Mouse (Mus musculus): Measurements from ENCODE around the gene Hist1h2bg. TPM values are rescaled to one million over a fixed set of nuclear protein-coding genes. Genes with fewer than 3 reads are reported as not detected.
"Not testable (repeated sequence)": the region's sequence is repeated elsewhere in the genome, so short reads cannot be mapped to it uniquely, and the experiment has no call there.

Hist1h2bg gene
- polyA plus RNA-seq, 1 experiment from 2014 or later, result 3.7 TPM

- Histone ChIP-seq H3K9ac (ENCODE audit: low read length) (peak within 1 kb of the TSS; percentile 78), H3K4me1 (ENCODE audit: control insufficient read depth in 2 of 2, insufficient read depth in 2 of 2, low read length in 2 of 2) (peaks cover 5 to 30% of the 10 kb centered on the region in 2 experiments), H3K4me2 (ENCODE audit: low read length) (peak within 1 kb of the TSS; percentile 71), H3K27ac (replicated peaks in 1 of 2; ENCODE audit: control insufficient read depth in 1 of 2, insufficient read depth in 1 of 2, low read depth in 2 of 2, low read length in 2 of 2) (peak within 1 kb of the TSS; percentile 68 to 95), H3K4me3 (ENCODE audit: control insufficient read depth in 1 of 2, insufficient read depth in 1 of 2, low read depth in 1 of 2, low read length in 2 of 2) (peak within 1 kb of the TSS; percentile 48 to 51)
- ATAC-seq (ENCODE audit: insufficient number of reproducible peaks, insufficient read depth, low FRiP score, low read depth), result peak; percentile 85
- H3K36me3 ChIP-seq (ENCODE audit: control insufficient read depth, insufficient read depth, low read length); H3K27me3 ChIP-seq (ENCODE audit: control insufficient read depth, insufficient read depth, low read length); H3K9me3 ChIP-seq (ENCODE audit: control insufficient read depth, low read length): not testable (repeated sequence)
- under 1% methylated on average over 37 of the region's 62 CpGs for WGBS
Observed at GRCm38 (mm10) chr13:23535137-23536075, 35.8 kb upstream of the Hist1h2bg start, which contains the start of gene Hist1h3g. Hist1h3g (plus strand) TSS chr13:23535422.

- Histone ChIP-seq H3K4me2 (ENCODE audit: low read length) (peak overlapping the region; percentile 71), H3K4me1 (ENCODE audit: control insufficient read depth in 2 of 2, insufficient read depth in 2 of 2, low read length in 2 of 2) (peaks cover 5 to 30% of the 10 kb centered on the region in 2 experiments), H3K27me3 (ENCODE audit: control insufficient read depth, insufficient read depth, low read length) (no peaks in the 10 kb centered on the region), H3K4me3 (ENCODE audit: control insufficient read depth in 1 of 2, insufficient read depth in 1 of 2, low read depth in 1 of 2, low read length in 2 of 2) (peak overlapping the region; percentile 8 to 48; a peak in 3 of 4 replicates), H3K9ac (ENCODE audit: low read length) (peak overlapping the region; percentile 78), H3K36me3 (ENCODE audit: control insufficient read depth, insufficient read depth, low read length) (no peaks in the 10 kb centered on the region), H3K27ac (replicated peaks in 1 of 2; ENCODE audit: control insufficient read depth in 1 of 2, insufficient read depth in 1 of 2, low read depth in 2 of 2, low read length in 2 of 2) (peak overlapping the region in 1 of 2 experiments; percentile 77; a peak in 1 of 4 replicates), H3K9me3 (ENCODE audit: control insufficient read depth, low read length) (no peaks in the 10 kb centered on the region)
- 23% methylated on average over 7 of the region's 7 CpGs for WGBS
- ATAC-seq (ENCODE audit: insufficient number of reproducible peaks, insufficient read depth, low FRiP score, low read depth), result no peak
Observed at GRCm38 (mm10) chr13:23536076-23536822, 34.9 kb upstream of the Hist1h2bg start.

- no peak for ATAC-seq (ENCODE audit: insufficient number of reproducible peaks, insufficient read depth, low FRiP score, low read depth)
- no peak overlapping the region for H3K27ac ChIP-seq (replicated peaks in 1 of 2; ENCODE audit: control insufficient read depth in 1 of 2, insufficient read depth in 1 of 2, low read depth in 2 of 2, low read length in 2 of 2)
- H3K36me3 ChIP-seq (ENCODE audit: control insufficient read depth, insufficient read depth, low read length), result no peaks in the 10 kb centered on the region
- 80% methylated on average over 3 of the region's 3 CpGs for WGBS
- H3K9ac ChIP-seq (ENCODE audit: low read length), result peak overlapping the region; percentile 78; the same call in 1 of the 2 replicates
- H3K9me3 ChIP-seq (ENCODE audit: control insufficient read depth, low read length), result no peaks in the 10 kb centered on the region
- H3K27me3 ChIP-seq (ENCODE audit: control insufficient read depth, insufficient read depth, low read length), result no peaks in the 10 kb centered on the region
- peak overlapping the region; percentile 71 for H3K4me2 ChIP-seq (ENCODE audit: low read length)
- H3K4me3 ChIP-seq (ENCODE audit: control insufficient read depth in 1 of 2, insufficient read depth in 1 of 2, low read depth in 1 of 2, low read length in 2 of 2), result peak overlapping the region in 1 of 2 experiments; percentile 48; a peak in 2 of 4 replicates
- peaks cover 5 to 28% of the 10 kb centered on the region in 2 experiments for H3K4me1 ChIP-seq (ENCODE audit: control insufficient read depth in 2 of 2, insufficient read depth in 2 of 2, low read length in 2 of 2)
Observed at GRCm38 (mm10) chr13:23537006-23537710, 34.0 kb upstream of the Hist1h2bg start.

GRCm38 (mm10) chr13:23538249-23538648, 32.9 kb upstream of the Hist1h2bg start:
- Histone ChIP-seq H3K36me3 (ENCODE audit: control insufficient read depth, insufficient read depth, low read length) (no peaks in the 10 kb centered on the region), H3K9me3 (ENCODE audit: control insufficient read depth, low read length) (no peaks in the 10 kb centered on the region), H3K9ac (ENCODE audit: low read length) (no peak overlapping the region), H3K4me1 (ENCODE audit: control insufficient read depth in 2 of 2, insufficient read depth in 2 of 2, low read length in 2 of 2) (peaks cover 0 to 20% of the 10 kb centered on the region in 2 experiments; a peak in 3 of 4 replicates), H3K27ac (replicated peaks in 1 of 2; ENCODE audit: control insufficient read depth in 1 of 2, insufficient read depth in 1 of 2, low read depth in 2 of 2, low read length in 2 of 2) (no peak overlapping the region), H3K4me2 (ENCODE audit: low read length) (no peak overlapping the region), H3K4me3 (ENCODE audit: control insufficient read depth in 1 of 2, insufficient read depth in 1 of 2, low read depth in 1 of 2, low read length in 2 of 2) (no peak overlapping the region), H3K27me3 (ENCODE audit: control insufficient read depth, insufficient read depth, low read length) (no peaks in the 10 kb centered on the region)
- ATAC-seq (ENCODE audit: insufficient number of reproducible peaks, insufficient read depth, low FRiP score, low read depth), result no peak
- WGBS, result 87% methylated on average over 5 of the region's 5 CpGs

- H3K4me1 ChIP-seq (ENCODE audit: control insufficient read depth in 2 of 2, insufficient read depth in 2 of 2, low read length in 2 of 2), result peaks cover 0 to 13% of the 10 kb centered on the region in 2 experiments; a peak in 2 of 4 replicates
- H3K27ac ChIP-seq (replicated peaks in 1 of 2; ENCODE audit: control insufficient read depth in 1 of 2, insufficient read depth in 1 of 2, low read depth in 2 of 2, low read length in 2 of 2); H3K36me3 ChIP-seq (ENCODE audit: control insufficient read depth, insufficient read depth, low read length); H3K4me3 ChIP-seq (ENCODE audit: control insufficient read depth in 1 of 2, insufficient read depth in 1 of 2, low read depth in 1 of 2, low read length in 2 of 2); H3K4me2 ChIP-seq (ENCODE audit: low read length); H3K27me3 ChIP-seq (ENCODE audit: control insufficient read depth, insufficient read depth, low read length); H3K9me3 ChIP-seq (ENCODE audit: control insufficient read depth, low read length); ATAC-seq (ENCODE audit: insufficient number of reproducible peaks, insufficient read depth, low FRiP score, low read depth); H3K9ac ChIP-seq (ENCODE audit: low read length): not testable (repeated sequence)
- WGBS, result 60% methylated on average over 1 of the region's 1 CpGs
Observed at GRCm38 (mm10) chr13:23539821-23540220, 31.4 kb upstream of the Hist1h2bg start.

GRCm38 (mm10) chr13:23541497-23541896, 29.7 kb upstream of the Hist1h2bg start:
- WGBS, result 93% methylated on average over 3 of the region's 3 CpGs
- H3K27me3 ChIP-seq (ENCODE audit: control insufficient read depth, insufficient read depth, low read length), result no peaks in the 10 kb centered on the region
- peak overlapping the region; percentile 81 for H3K4me2 ChIP-seq (ENCODE audit: low read length)
- no peaks in the 10 kb centered on the region for H3K9me3 ChIP-seq (ENCODE audit: control insufficient read depth, low read length)
- H3K4me3 ChIP-seq (ENCODE audit: control insufficient read depth in 1 of 2, insufficient read depth in 1 of 2, low read depth in 1 of 2, low read length in 2 of 2), result no peak overlapping the region
- H3K9ac ChIP-seq (ENCODE audit: low read length), result no peak overlapping the region
- H3K27ac ChIP-seq (replicated peaks in 1 of 2; ENCODE audit: control insufficient read depth in 1 of 2, insufficient read depth in 1 of 2, low read depth in 2 of 2, low read length in 2 of 2), result no peak overlapping the region
- H3K36me3 ChIP-seq (ENCODE audit: control insufficient read depth, insufficient read depth, low read length), result no peaks in the 10 kb centered on the region
- H3K4me1 ChIP-seq (ENCODE audit: control insufficient read depth in 2 of 2, insufficient read depth in 2 of 2, low read length in 2 of 2), result peaks cover 0 to 7% of the 10 kb centered on the region in 2 experiments; a peak in 2 of 4 replicates
- ATAC-seq (ENCODE audit: insufficient number of reproducible peaks, insufficient read depth, low FRiP score, low read depth), result no peak

Data from heart, embryonic 14.5 days (tissue).